Mouse (Mus musculus): ENCODE data around the gene Defa23. TPM values are rescaled to one million over a fixed set of nuclear protein-coding genes. Genes with fewer than 3 reads are reported as not detected.

Gene Defa23
- not detected for polyA plus RNA-seq (2015; fragmentation: Illumina TruSeq; extraction: RNeasy Lipid Tissue Mini Kit (QIAGEN cat#74804); ENCODE audit: insufficient read depth, low read depth, low replicate concordance)

DNA sequence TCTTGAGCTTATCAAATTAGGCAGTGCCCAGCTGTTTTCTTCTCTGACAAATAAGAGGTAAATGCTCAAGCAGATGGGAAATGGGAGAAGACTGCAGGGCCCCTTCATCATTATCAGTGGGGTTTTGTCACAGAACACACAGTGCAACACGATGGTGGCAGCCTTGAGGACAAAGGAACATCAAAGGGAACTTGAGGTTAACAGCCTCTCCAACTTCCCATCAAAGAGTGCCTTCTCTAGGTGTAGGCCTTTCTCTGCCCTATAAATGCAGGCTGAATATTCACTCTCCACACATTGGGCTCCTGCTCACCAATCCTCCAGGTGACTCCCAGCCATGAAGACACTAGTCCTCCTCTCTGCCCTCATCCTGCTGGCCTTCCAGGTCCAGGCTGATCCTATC is at the start of gene Defa23:
Gene Defa23, plus strand, starts transcription at position 301 of the 400 bp plus-strand sequence.

DNA sequence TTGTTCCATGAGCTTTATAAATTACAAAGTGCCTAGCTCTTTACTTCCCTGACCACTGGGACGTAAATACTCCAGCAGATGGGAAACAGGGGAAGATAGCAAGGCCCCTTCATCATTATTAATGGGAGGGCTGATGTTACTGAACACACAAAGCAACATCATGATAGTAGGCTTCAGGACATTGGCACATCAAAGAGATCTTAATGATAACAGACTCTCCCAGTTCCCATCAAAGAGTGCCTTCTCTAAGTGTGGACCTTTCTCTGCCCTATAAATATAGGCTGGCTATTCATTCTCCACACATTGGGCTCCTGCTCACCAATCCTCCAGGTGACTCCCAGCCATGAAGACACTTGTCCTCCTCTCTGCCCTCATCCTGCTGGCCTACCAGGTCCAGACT is 29.6 kb upstream of the Defa23 start, which contains the start of gene Defa21:
Gene Defa21, plus strand, starts transcription at position 301 of the 400 bp plus-strand sequence.

GRCm38 (mm10) chr8:21064738-21065137 is 9.9 kb downstream of the Defa23 start, which contains the start of gene Defa35:
TSS of gene Defa35 (plus strand) at chr8:21065038.

DNA sequence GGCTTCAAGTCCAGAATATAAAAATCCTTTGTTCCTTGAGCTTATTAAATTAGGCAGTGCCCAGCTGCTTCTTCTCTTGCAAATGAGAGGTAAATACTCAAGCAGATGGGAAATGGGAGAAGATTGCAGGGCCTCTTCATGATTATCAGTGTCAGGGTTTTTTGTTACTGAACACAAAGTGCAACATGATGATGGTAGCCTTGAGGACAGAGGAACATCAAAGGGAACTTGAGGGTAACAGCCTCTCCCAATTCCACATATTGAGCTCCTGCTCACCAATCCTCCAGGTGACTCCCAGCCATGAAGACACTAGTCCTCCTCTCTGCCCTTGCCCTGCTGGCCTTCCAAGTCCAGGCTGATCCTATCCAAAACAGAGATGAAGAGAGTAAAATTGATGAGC is 29.3 kb downstream of the Defa23 start, which contains the start of gene Defa25:
Gene Defa25, plus strand, starts transcription at position 301 of the 400 bp plus-strand sequence.

DNA sequence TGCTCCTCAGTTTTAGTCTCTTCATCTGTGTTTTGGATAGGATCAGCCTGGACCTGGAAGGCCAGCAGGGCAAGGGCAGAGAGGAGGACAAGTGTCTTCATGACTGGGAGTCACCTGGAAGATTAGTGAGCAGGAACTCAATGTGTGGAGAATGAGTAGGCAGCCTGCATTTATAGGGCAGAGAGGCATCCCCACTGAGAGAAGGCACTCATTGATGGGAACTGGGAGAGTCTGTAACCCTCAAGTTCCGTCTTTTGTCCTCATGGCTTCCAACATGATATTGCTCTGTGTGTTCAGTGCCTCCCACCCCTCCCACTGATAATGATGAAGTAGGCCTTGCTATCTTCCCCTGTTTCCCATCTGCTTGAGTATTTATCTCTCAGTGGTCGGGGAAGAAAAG is 41.1 kb downstream of the Defa23 start, which contains the start of gene Gm14851:
Gene Gm14851, minus strand, starts transcription at position 101 of the 400 bp plus-strand sequence.

Other genes starting within 250 kb of the Defa23 start
- not detected for gene Defb33, start 162.4 kb upstream of the Defa23 start, polyA plus RNA-seq (2015; fragmentation: Illumina TruSeq; extraction: RNeasy Lipid Tissue Mini Kit (QIAGEN cat#74804); ENCODE audit: insufficient read depth, low read depth, low replicate concordance)
- not detected for gene Gm15056, start 152.4 kb upstream of the Defa23 start, polyA plus RNA-seq (2015; fragmentation: Illumina TruSeq; extraction: RNeasy Lipid Tissue Mini Kit (QIAGEN cat#74804); ENCODE audit: insufficient read depth, low read depth, low replicate concordance)
- not detected for gene Gm6040, start 133.0 kb upstream of the Defa23 start, polyA plus RNA-seq (2015; fragmentation: Illumina TruSeq; extraction: RNeasy Lipid Tissue Mini Kit (QIAGEN cat#74804); ENCODE audit: insufficient read depth, low read depth, low replicate concordance)
- not detected for gene AY761185, start 110.3 kb upstream of the Defa23 start, polyA plus RNA-seq (2015; fragmentation: Illumina TruSeq; extraction: RNeasy Lipid Tissue Mini Kit (QIAGEN cat#74804); ENCODE audit: insufficient read depth, low read depth, low replicate concordance)
- not detected for gene Defa21, start 29.5 kb upstream of the Defa23 start, polyA plus RNA-seq (2015; fragmentation: Illumina TruSeq; extraction: RNeasy Lipid Tissue Mini Kit (QIAGEN cat#74804); ENCODE audit: insufficient read depth, low read depth, low replicate concordance)
- not detected for gene Defa35, start 10.0 kb downstream of the Defa23 start, polyA plus RNA-seq (2015; fragmentation: Illumina TruSeq; extraction: RNeasy Lipid Tissue Mini Kit (QIAGEN cat#74804); ENCODE audit: insufficient read depth, low read depth, low replicate concordance)
- gene Defa25, start 29.4 kb downstream of the Defa23 start, polyA plus RNA-seq (2015; fragmentation: Illumina TruSeq; extraction: RNeasy Lipid Tissue Mini Kit (QIAGEN cat#74804); ENCODE audit: insufficient read depth, low read depth, low replicate concordance): not detected
- not detected for gene Gm14851, start 41.0 kb downstream of the Defa23 start, polyA plus RNA-seq (2015; fragmentation: Illumina TruSeq; extraction: RNeasy Lipid Tissue Mini Kit (QIAGEN cat#74804); ENCODE audit: insufficient read depth, low read depth, low replicate concordance)
- gene Defa30, start 79.6 kb downstream of the Defa23 start, polyA plus RNA-seq (2015; fragmentation: Illumina TruSeq; extraction: RNeasy Lipid Tissue Mini Kit (QIAGEN cat#74804); ENCODE audit: insufficient read depth, low read depth, low replicate concordance): not detected
- gene Defa22, start 107.2 kb downstream of the Defa23 start, polyA plus RNA-seq (2015; fragmentation: Illumina TruSeq; extraction: RNeasy Lipid Tissue Mini Kit (QIAGEN cat#74804); ENCODE audit: insufficient read depth, low read depth, low replicate concordance): not detected
- not detected for gene Defa31, start 136.6 kb downstream of the Defa23 start, polyA plus RNA-seq (2015; fragmentation: Illumina TruSeq; extraction: RNeasy Lipid Tissue Mini Kit (QIAGEN cat#74804); ENCODE audit: insufficient read depth, low read depth, low replicate concordance)
- gene Gm15293, start 146.5 kb downstream of the Defa23 start, polyA plus RNA-seq (2015; fragmentation: Illumina TruSeq; extraction: RNeasy Lipid Tissue Mini Kit (QIAGEN cat#74804); ENCODE audit: insufficient read depth, low read depth, low replicate concordance): not detected
- gene Gm15292, start 194.7 kb downstream of the Defa23 start, polyA plus RNA-seq (2015; fragmentation: Illumina TruSeq; extraction: RNeasy Lipid Tissue Mini Kit (QIAGEN cat#74804); ENCODE audit: insufficient read depth, low read depth, low replicate concordance): not detected